Mouse (Mus musculus): ENCODE measurements around the gene Atic. TPM values are rescaled to one million over a fixed set of nuclear protein-coding genes. Genes with fewer than 3 reads are reported as not detected.

Gene Atic
- polyA plus RNA-seq, 1 experiment from 2014 or later, result 36.0 TPM

- H3K4me1 ChIP-seq (ENCODE audit: control insufficient read depth, insufficient read depth, low read length), result no peaks in the 10 kb centered on the region
- WGBS, result 95% methylated on average over 8 of the region's 8 CpGs
- no peaks in the 10 kb centered on the region for H3K9me3 ChIP-seq (ENCODE audit: control insufficient read depth, low read length)
- no peak overlapping the region for H3K27ac ChIP-seq (ENCODE audit: low read depth, low read length)
- H3K4me3 ChIP-seq (ENCODE audit: low read depth, low read length), result no peak overlapping the region
- ATAC-seq (ENCODE audit: low read depth), result no peak
- H3K36me3 ChIP-seq (ENCODE audit: control insufficient read depth, insufficient read depth, low read length), result peaks cover 4% of the 10 kb centered on the region; the same call in 1 of the 2 replicates
- no peaks in the 10 kb centered on the region for H3K27me3 ChIP-seq (ENCODE audit: control insufficient read depth, insufficient read depth, low read length)
- no peak overlapping the region for H3K9ac ChIP-seq (replicated peaks; ENCODE audit: low read depth, low read length)
- no peak overlapping the region for H3K4me2 ChIP-seq (ENCODE audit: low read depth, low read length)
Measured at GRCm38 (mm10) chr1:71583302-71583701, 26.4 kb downstream of the Atic start.

DNA sequence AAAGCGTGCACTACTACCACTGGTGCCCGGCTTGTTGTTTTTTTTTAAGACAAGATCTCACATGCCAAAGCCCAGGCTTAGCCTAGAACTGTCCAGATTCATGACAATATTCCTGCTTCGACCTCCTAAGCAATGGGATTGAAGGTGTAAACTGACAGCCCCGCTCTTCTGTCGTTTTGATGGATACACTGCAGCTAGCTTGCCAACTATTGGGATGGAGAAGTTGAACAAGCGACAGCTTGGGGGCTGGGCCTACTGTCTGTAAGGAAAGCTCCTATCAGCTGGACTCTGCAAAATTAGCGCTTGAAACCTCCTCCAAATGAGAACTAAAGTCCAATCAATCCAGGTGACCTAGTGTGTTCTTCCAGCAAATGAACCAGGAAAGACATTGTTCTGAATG, 26.9 kb downstream of the Atic start:
- Histone ChIP-seq H3K4me2 (ENCODE audit: low read depth, low read length) (no peak overlapping the region), H3K9ac (replicated peaks; ENCODE audit: low read depth, low read length) (no peak overlapping the region), H3K27me3 (ENCODE audit: control insufficient read depth, insufficient read depth, low read length) (no peaks in the 10 kb centered on the region), H3K27ac (ENCODE audit: low read depth, low read length) (no peak overlapping the region), H3K9me3 (ENCODE audit: control insufficient read depth, low read length) (no peaks in the 10 kb centered on the region), H3K36me3 (ENCODE audit: control insufficient read depth, insufficient read depth, low read length) (no peaks in the 10 kb centered on the region), H3K4me1 (ENCODE audit: control insufficient read depth, insufficient read depth, low read length) (no peaks in the 10 kb centered on the region), H3K4me3 (ENCODE audit: low read depth, low read length) (no peak overlapping the region)
- no peak for ATAC-seq (ENCODE audit: low read depth)
- WGBS, result 94% methylated on average over 7 of the region's 7 CpGs

- no peaks in the 10 kb centered on the region for H3K9me3 ChIP-seq (ENCODE audit: control insufficient read depth, low read length)
- no peak overlapping the region for H3K4me3 ChIP-seq (ENCODE audit: low read depth, low read length)
- H3K36me3 ChIP-seq (ENCODE audit: control insufficient read depth, insufficient read depth, low read length), result no peaks in the 10 kb centered on the region
- ATAC-seq (ENCODE audit: low read depth), result no peak
- no peak overlapping the region for H3K27ac ChIP-seq (ENCODE audit: low read depth, low read length)
- H3K9ac ChIP-seq (replicated peaks; ENCODE audit: low read depth, low read length), result no peak overlapping the region
- H3K4me2 ChIP-seq (ENCODE audit: low read depth, low read length), result no peak overlapping the region
- WGBS, result 95% methylated on average over 7 of the region's 7 CpGs
- no peaks in the 10 kb centered on the region for H3K27me3 ChIP-seq (ENCODE audit: control insufficient read depth, insufficient read depth, low read length)
- H3K4me1 ChIP-seq (ENCODE audit: control insufficient read depth, insufficient read depth, low read length), result no peaks in the 10 kb centered on the region
Measured at GRCm38 (mm10) chr1:71586658-71587057, 29.7 kb downstream of the Atic start.

DNA sequence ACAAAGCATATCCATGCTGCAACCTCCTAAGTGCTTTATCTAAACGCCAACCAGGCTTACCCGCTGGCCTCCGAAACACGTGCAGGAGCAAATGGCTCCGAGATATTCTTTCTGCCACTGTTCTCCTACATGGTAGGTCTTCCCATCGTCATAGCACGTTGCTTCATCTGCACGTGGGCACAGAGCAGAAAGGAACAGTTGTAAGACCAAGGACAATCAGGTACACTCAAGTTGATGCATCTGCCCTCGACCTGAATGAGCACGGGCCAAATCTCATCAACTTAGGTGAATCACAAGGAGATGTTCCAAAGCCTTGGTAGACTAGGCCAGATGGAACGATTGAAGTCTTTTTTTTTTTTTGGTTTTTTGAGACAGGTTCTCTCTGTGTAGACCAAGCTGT, 33.1 kb downstream of the Atic start:
- no peak for ATAC-seq (ENCODE audit: low read depth)
- Histone ChIP-seq H3K4me1 (ENCODE audit: control insufficient read depth, insufficient read depth, low read length) (no peaks in the 10 kb centered on the region), H3K36me3 (ENCODE audit: control insufficient read depth, insufficient read depth, low read length) (no peaks in the 10 kb centered on the region), H3K27ac (ENCODE audit: low read depth, low read length) (no peak overlapping the region), H3K4me2 (ENCODE audit: low read depth, low read length) (no peak overlapping the region), H3K27me3 (ENCODE audit: control insufficient read depth, insufficient read depth, low read length) (no peaks in the 10 kb centered on the region), H3K9me3 (ENCODE audit: control insufficient read depth, low read length) (no peaks in the 10 kb centered on the region), H3K4me3 (ENCODE audit: low read depth, low read length) (no peak overlapping the region), H3K9ac (replicated peaks; ENCODE audit: low read depth, low read length) (no peak overlapping the region)
- 97% methylated on average over 11 of the region's 11 CpGs for WGBS

GRCm38 (mm10) chr1:71593184-71593583, 36.2 kb downstream of the Atic start:
- no peak overlapping the region for H3K27ac ChIP-seq (ENCODE audit: low read depth, low read length)
- H3K4me3 ChIP-seq (ENCODE audit: low read depth, low read length), result no peak overlapping the region
- no peaks in the 10 kb centered on the region for H3K4me1 ChIP-seq (ENCODE audit: control insufficient read depth, insufficient read depth, low read length)
- no peaks in the 10 kb centered on the region for H3K9me3 ChIP-seq (ENCODE audit: control insufficient read depth, low read length)
- 88% methylated on average over 9 of the region's 9 CpGs for WGBS
- H3K36me3 ChIP-seq (ENCODE audit: control insufficient read depth, insufficient read depth, low read length), result no peaks in the 10 kb centered on the region
- H3K27me3 ChIP-seq (ENCODE audit: control insufficient read depth, insufficient read depth, low read length), result no peaks in the 10 kb centered on the region
- no peak overlapping the region for H3K9ac ChIP-seq (replicated peaks; ENCODE audit: low read depth, low read length)
- no peak overlapping the region for H3K4me2 ChIP-seq (ENCODE audit: low read depth, low read length)
- no peak for ATAC-seq (ENCODE audit: low read depth)

DNA sequence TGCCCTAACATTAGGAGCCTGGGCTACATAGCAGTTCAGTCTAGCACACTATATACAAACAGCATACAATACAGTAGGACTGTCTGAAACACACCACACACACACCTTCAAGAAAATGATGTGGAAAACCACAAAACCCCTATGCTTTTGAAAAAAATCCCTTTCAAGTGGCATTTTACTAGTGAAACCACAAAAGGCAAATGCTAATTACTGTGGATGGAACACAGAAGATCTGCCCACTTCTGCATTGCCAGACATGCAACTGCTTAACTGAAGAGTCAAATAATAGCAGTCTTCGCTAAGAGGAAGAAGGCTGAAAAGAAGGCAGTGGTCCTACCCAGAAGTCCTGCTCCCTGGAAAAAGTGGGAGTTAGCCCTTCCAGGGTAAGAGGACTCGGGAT, 37.3 kb downstream of the Atic start:
- Histone ChIP-seq H3K4me1 (ENCODE audit: control insufficient read depth, insufficient read depth, low read length) (no peaks in the 10 kb centered on the region), H3K27me3 (ENCODE audit: control insufficient read depth, insufficient read depth, low read length) (no peaks in the 10 kb centered on the region), H3K4me2 (ENCODE audit: low read depth, low read length) (no peak overlapping the region), H3K4me3 (ENCODE audit: low read depth, low read length) (no peak overlapping the region), H3K27ac (ENCODE audit: low read depth, low read length) (no peak overlapping the region), H3K9me3 (ENCODE audit: control insufficient read depth, low read length) (no peaks in the 10 kb centered on the region), H3K9ac (replicated peaks; ENCODE audit: low read depth, low read length) (no peak overlapping the region), H3K36me3 (ENCODE audit: control insufficient read depth, insufficient read depth, low read length) (no peaks in the 10 kb centered on the region)
- no peak for ATAC-seq (ENCODE audit: low read depth)
- 91% methylated on average over 2 of the region's 2 CpGs for WGBS

DNA sequence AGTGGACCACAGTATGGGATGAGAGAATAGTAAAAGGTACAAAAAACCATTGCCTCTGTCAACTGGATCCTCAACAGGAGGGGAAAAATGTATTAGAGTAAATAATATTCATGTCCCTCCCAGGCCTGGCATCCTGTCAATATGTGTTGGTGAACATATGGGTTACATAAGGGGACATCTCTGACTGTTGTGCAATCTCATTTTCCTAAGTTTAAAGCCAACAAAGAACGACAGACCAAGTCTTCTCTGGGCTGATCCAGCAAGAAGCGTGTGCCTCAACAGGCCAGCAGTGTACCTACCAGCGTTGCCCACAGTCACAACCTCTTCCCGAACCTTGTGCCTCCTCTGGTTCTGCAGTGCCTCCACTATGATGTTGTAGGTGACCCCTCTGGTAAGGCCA, 38.4 kb downstream of the Atic start:
- H3K4me3 ChIP-seq (ENCODE audit: low read depth, low read length), result no peak overlapping the region
- no peaks in the 10 kb centered on the region for H3K4me1 ChIP-seq (ENCODE audit: control insufficient read depth, insufficient read depth, low read length)
- no peak overlapping the region for H3K27ac ChIP-seq (ENCODE audit: low read depth, low read length)
- H3K27me3 ChIP-seq (ENCODE audit: control insufficient read depth, insufficient read depth, low read length), result no peaks in the 10 kb centered on the region
- no peaks in the 10 kb centered on the region for H3K9me3 ChIP-seq (ENCODE audit: control insufficient read depth, low read length)
- no peak for ATAC-seq (ENCODE audit: low read depth)
- no peak overlapping the region for H3K4me2 ChIP-seq (ENCODE audit: low read depth, low read length)
- H3K36me3 ChIP-seq (ENCODE audit: control insufficient read depth, insufficient read depth, low read length), result no peaks in the 10 kb centered on the region
- H3K9ac ChIP-seq (replicated peaks; ENCODE audit: low read depth, low read length), result no peak overlapping the region
- 97% methylated on average over 4 of the region's 4 CpGs for WGBS

DNA sequence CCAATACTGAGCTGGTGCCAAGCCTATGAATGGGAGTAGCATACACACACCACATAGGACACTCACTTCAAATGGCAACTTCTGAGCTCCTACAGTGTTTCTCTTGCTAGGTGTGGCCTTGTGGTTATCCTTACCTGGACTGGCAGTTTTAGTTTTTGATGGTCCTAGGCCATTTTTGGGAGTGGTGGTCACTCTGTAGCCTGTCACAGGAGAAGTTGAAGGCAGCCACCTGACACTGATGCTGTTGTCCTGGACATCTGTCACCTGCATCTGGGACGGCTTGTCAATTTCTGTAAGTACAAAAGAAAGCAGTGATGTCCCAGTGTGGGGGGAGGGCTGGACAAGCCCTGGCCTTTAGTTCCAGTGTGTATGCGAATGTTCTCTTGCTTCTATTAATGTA, 48.8 kb downstream of the Atic start:
- Histone ChIP-seq H3K4me3 (ENCODE audit: low read depth, low read length) (no peak overlapping the region), H3K36me3 (ENCODE audit: control insufficient read depth, insufficient read depth, low read length) (no peaks in the 10 kb centered on the region), H3K27ac (ENCODE audit: low read depth, low read length) (no peak overlapping the region), H3K9me3 (ENCODE audit: control insufficient read depth, low read length) (no peaks in the 10 kb centered on the region), H3K4me2 (ENCODE audit: low read depth, low read length) (no peak overlapping the region), H3K4me1 (ENCODE audit: control insufficient read depth, insufficient read depth, low read length) (no peaks in the 10 kb centered on the region), H3K27me3 (ENCODE audit: control insufficient read depth, insufficient read depth, low read length) (no peaks in the 10 kb centered on the region), H3K9ac (replicated peaks; ENCODE audit: low read depth, low read length) (no peak overlapping the region)
- ATAC-seq (ENCODE audit: low read depth), result no peak
- 88% methylated on average over 2 of the region's 2 CpGs for WGBS

- Histone ChIP-seq H3K9ac (replicated peaks; ENCODE audit: low read depth, low read length) (no peak overlapping the region), H3K36me3 (ENCODE audit: control insufficient read depth, insufficient read depth, low read length) (no peaks in the 10 kb centered on the region), H3K4me3 (ENCODE audit: low read depth, low read length) (no peak overlapping the region), H3K27ac (ENCODE audit: low read depth, low read length) (no peak overlapping the region), H3K4me2 (ENCODE audit: low read depth, low read length) (no peak overlapping the region), H3K9me3 (ENCODE audit: control insufficient read depth, low read length) (no peaks in the 10 kb centered on the region), H3K27me3 (ENCODE audit: control insufficient read depth, insufficient read depth, low read length) (no peaks in the 10 kb centered on the region), H3K4me1 (ENCODE audit: control insufficient read depth, insufficient read depth, low read length) (no peaks in the 10 kb centered on the region)
- WGBS, result 92% methylated on average over 8 of the region's 8 CpGs
- no peak for ATAC-seq (ENCODE audit: low read depth)
Measured at GRCm38 (mm10) chr1:71606600-71607325, 49.8 kb downstream of the Atic start.
